Mouse (Mus musculus) testis, postnatal 10 days (tissue): ENCODE measurements at regions not wholly inside any gene's neighbourhood (a gene's known extent, or its start where the extent isn't known, plus 50 kb on each side); places are given as distances from the start of the nearest gene placed in this dataset.

Source experiments
- DNase-seq: peaks from one replicate; pipeline ENCODE4 v3.0.0; 2021; ENCODE audit warnings: low spot score

GRCm38 (mm10) chr7:129914871-129915270 lies 323.2 kb downstream of the Wdr11 start:
- DNase-seq: no peak

DNA sequence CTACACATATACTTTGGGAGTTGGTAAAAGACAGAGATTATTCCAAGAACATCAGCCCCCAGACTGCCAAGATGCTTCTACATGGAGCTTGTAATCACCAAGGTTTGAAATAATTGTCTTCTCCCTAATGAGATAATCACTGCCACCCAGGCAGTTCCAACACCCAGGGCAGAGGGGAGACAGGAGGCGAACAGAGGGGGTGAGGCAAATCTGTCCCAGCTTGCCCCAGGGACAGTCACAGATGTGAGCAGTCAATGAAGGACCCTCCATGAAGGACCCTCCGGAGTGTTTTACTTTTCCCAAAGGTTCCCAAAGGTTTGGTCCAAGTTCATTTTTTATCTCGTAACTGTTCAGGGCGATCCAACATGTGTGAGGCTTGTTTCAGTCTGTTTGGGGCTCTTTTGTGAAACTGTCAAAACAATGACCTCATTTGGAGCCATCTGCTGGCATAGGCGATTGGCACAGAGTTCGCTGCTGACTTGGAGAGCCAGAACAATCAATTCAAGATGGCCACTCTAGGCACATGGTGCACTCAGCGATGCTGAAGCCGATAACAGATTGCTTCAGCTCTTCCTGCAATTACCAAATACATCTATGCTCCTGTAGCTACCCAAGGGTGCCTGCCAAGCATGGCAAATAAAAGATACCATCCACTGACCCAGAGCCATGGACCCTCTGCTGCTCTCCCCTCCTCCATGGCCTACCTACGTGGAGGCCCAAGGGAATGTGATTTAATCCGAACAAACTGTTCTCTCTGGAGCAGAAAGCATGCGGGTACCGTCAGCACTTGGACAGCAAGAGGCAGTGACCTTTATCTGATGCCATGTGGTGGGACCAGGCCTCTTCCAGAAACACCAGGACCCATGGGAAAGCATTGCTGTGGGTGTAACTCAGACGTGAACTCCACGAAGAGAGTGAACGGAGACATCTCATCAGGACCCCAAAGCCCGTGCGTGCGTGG lies 326.9 kb downstream of the Wdr11 start:
- no peak for DNase-seq

DNA sequence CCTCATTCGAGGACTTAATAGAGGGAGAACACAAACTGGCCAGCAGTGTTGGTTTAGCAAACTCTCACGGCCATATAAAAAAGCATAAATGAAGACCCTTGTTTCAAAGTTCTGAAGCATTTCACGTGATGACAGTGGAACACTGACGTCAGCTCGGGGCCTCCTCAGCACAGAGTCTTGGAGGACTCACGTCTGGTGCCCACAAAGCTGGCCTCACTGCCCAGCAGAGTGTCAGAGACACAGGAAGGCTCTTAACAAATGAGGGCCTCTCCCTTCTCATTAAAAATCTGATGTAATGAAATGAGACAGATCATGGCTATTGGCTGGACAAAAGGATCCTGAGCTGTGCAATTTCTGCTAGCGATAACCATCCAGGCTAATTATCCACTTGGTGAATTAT lies 330.6 kb downstream of the Wdr11 start:
- DNase-seq: no peak

DNA sequence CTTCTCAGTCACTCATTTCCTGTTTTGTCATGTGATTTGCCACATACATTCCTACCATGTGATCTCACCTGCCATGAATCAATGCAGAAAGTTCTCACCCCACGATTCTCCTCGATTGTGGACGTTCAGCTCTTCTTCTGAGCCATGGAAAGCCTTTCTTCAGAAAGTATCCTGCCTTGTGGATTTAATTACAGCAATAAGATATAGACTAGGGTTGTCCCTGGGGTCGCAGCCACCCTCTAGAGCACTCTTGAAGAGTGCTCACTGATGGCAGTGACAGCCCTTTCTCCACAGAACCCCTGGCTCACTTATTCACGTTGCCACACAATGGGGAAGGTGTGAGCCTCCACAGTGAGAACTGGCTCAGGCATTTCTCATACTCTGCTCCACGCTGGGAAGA lies 345.1 kb downstream of the Wdr11 start:
- DNase-seq: no peak

DNA sequence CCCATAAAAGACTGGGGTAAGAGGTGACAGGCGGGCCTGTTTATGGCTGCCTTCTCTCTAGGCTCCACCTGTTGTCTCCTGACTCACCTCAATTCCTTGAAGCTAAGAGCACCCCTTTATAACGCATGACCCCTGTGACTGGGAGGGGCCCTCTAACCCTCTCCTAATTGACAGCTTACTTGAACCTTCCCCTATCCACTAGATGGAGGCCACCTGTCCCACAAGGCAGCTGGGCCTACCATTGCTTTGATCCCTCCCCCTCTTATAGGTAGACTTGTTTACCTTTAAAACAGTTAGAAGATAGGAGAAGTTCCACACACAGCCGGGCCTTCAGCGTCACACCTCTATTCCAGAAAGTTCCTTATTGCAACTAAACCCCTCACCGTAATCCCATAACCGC lies 346.1 kb downstream of the Wdr11 start:
- DNase-seq: no peak

- DNase-seq: no peak
These were observed 346.5 kb downstream of the Wdr11 start for GRCm38 (mm10) chr7:129938141-129938540.

DNA sequence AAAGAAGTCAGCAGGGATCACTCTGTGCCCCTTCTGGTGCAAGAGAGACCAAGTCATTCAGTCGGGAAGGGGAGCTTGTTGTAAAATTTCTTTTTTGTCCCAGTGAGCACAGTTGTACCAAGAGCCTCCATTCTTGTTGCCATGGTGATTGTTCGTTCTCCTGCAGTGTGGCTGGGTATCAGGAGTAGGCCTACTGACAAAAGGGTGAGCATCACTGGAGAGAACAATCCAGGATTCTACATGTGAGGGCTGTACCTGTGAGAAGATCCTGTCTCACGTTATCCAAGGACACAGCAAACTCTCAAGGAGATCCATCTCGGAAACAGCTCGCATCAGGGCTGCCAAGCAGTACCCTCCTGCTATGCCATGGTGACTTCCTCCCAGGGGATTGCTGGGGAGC lies 347.6 kb downstream of the Wdr11 start:
- no peak for DNase-seq

- no peak for DNase-seq
These were observed 349.8 kb downstream of the Wdr11 start for GRCm38 (mm10) chr7:129941311-129942029.

DNA sequence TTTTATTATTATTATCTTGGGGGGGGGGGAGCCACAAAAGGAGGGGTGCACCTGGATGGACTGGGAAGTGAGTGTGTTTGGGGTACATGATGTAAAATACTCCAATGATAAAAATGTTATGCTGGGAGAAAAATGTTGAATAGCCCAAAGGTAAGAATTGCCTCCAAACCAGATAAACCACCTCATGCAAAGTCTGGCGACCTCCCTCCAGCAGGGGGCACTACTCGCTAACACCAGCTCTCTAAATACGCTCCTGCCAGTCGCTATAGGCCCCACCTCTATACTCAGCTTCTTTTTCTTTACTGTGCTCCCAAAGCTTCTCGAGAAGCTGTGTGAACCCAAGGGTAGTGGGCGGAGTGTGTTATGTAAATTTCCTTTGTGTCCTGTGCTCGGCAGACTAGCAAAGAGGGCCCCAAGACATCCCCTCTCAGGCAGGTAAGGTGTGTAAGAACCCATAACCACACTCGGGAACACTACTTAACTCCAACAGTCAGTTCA lies 357.0 kb downstream of the Wdr11 start:
- DNase-seq: no peak

GRCm38 (mm10) chr7:129950456-129950855 lies 358.8 kb downstream of the Wdr11 start:
- DNase-seq: no peak

- DNase-seq: no peak
These were observed 366.7 kb downstream of the Wdr11 start for GRCm38 (mm10) chr7:129958379-129958778.

DNA sequence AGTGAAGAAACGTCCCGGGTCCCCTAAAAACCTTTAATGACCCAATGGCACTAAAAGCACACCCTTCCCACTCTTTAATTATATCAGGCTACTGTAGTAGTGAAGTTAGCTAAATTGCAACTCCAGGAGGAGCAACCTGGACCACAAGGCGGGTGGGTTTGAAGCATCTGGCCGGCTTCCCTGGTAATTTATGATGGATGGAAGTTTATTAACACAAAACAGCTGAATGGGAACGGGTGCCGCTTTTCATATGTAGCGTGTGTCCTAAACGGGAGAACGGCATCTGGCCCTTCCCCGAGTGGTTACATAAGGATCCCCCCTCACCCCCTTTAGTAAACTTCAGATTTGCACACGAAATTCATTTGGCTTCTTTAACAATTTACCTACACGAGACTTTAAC lies 370.9 kb downstream of the Wdr11 start:
- DNase-seq: no peak

DNA sequence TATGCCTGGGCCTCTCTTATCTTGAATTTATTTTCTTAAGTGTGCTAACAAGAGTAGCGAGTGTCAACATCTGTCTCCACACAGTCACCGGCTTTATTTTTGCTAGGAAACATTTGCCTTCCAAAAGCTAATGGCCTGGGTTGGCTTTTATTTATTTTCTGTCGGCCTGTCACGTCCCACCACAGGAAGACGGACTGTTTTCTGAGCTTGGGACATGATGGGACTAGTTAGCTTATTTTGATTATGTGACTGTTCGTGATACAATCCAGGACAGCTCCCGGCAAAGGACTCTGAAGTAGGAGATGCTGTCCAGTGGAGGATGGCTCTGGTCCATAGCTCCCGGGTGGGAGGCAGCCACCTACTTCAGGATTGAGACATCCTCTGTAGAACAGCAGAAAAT lies 372.5 kb downstream of the Wdr11 start:
- DNase-seq: no peak

GRCm38 (mm10) chr7:129965281-129966051 lies 373.8 kb downstream of the Wdr11 start:
- no peak for DNase-seq

GRCm38 (mm10) chr7:129966771-129967170 lies 375.1 kb downstream of the Wdr11 start:
- DNase-seq: no peak

DNA sequence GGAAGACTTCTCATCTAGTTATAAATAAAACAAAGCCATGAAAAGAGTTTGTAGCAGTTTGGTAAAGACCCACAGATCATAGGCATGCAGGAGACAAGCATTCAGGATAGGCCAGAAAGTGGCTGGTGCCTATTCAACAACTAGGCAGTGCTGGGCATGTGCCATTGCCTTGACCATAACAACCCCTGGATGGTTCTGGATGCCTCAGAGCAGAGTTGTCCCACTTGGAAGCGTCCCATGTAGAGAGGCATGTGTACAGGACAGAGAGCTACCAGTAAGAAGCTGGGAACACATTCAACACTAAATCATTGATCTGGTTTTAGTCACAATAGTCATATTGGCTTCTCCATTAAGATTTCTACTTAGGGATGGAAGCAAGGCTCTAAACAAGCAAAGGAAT lies 378.5 kb downstream of the Wdr11 start:
- no peak for DNase-seq

GRCm38 (mm10) chr7:129974206-129974605 lies 382.5 kb downstream of the Wdr11 start:
- DNase-seq: no peak

DNA sequence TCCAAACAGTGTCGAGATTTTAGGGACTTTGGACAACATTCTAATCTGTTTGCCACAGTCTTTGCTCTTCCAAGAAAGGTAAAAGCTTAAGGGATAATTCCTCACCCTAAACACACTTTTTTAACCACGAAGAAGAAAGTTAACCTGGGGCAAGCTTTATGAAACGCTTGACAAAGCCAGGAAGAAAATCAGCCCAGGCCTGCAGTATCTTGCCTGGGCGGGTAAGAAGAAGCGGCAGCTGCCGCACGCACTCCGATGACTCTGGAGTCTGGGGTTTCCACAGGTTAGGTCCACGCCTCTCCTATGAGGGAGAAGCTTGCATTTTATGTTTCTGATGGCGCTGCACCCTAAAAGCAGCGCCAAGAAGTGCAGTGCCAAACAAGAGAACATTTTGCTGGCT lies 383.2 kb downstream of the Wdr11 start:
- DNase-seq: no peak

GRCm38 (mm10) chr7:129975781-129976514 lies 384.3 kb downstream of the Wdr11 start:
- DNase-seq: no peak

DNA sequence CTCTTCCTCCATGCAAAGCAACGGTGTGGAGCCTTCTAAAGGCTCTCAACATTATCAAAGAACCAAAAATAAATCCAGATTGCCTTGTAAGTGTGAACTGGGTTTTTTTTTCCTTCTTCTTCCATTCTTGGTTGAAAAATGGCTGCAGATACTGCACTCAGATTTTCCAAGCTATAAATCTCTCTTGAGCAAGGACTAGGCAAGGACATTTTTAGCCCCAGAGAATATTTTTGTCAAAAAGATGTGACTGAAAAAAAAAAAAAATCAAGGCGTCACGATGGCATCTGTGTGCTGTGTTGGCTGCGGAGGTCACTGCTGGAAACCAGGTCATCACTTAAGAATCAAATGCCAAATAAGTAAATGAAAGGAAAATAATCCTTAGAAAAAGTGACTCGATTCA lies 386.9 kb downstream of the Wdr11 start:
- no peak for DNase-seq

- DNase-seq: no peak
These were observed 387.7 kb downstream of the Wdr11 start for GRCm38 (mm10) chr7:129979337-129979736.

DNA sequence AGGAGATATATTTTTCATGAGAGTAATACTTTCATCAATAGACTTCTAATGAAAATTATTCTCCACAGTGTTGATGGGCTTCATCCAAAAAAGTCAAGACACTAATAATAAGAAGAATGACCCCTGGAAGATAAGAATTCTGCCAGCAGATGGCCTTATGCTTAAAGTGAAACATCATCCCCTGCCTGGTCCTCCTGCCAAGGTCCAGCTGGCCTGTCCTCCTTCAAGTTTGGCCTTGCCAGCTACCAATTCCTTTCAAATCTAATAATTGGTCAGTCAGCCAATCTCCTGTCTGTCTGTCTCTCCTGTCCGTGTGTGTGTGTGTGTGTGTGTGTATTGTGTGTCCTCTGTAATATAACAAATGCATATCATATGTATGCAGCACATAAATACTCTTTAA lies 388.8 kb downstream of the Wdr11 start:
- DNase-seq: no peak
